Mouse (Mus musculus): ENCODE measurements around the gene 4930539E08Rik.

The 4930539E08Rik gene

DNA sequence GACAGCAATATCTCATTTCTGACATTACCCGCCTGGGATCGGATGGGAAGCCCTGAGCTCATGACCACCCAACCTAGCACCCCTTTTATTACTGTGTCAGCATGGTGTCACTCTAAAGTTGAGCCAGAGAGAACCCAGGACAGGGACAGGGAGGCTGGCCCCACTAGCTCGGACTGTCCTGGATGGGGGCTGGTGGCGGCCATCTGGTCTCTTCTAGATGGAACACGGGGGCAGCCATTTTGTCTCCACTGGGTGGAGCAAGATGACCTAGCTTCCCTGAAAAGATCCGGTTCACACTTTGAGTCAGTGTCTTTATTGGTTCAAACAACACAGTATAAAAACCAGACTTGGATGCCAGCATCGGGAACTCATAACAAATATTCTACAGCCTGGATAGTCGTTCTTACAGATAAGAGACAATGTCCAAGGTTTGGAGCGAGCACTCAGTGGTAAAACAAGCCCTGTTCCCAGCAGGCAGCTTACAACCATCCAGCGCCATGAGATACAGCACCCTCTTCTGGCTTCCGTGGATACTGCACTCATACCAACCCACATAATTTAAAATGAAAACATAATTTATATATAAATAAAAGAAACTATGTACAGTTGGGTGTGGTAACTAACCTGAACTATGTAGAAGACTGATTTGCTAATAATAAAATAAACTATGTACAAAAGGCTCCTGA is 18.9 kb downstream of the 4930539E08Rik start:
- DNase-seq (ENCODE audit: low spot score in 2 of 2) = no peak

- DNase-seq (ENCODE audit: low spot score in 2 of 2) = no peak
These were observed 19.8 kb downstream of the 4930539E08Rik start for GRCm38 (mm10) chr17:28895217-28895875.

DNA sequence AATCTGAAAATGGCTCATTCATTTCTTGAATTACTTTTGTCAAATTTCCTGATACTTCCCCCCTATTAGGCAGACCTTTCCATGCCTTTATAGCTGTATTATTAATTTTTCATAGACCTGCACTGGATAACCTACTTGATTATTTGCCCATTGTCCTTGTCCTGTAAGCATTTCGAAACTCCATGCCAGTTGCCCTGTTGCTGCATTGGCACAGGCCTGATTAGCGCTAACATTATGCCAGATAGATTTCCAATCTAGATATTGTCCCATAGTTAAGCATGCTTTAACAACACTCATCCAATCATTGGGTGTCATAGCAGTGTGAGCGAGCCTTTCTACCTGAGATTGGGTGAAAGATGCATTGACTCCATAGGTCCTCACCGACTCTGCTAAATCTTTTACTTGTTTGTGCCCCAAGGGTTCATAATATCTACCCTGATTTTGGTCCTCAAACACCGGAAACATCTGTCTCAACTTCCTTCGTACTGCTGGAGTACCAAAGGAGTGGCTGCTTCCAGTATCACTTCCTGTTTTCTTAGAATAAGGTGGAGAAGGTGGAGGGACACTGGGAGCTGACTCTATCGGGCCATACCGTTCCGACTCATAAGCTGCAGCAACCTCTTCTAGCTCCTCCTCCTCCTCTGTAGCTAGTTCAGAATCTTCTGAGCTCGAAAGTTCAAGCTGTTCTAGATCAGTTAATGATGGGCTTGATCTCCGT is 20.9 kb downstream of the 4930539E08Rik start:
- peak; percentile 31 to 61 for DNase-seq (ENCODE audit: low spot score in 2 of 2)

- DNase-seq (ENCODE audit: low spot score in 2 of 2) = no peak
These were observed 28.9 kb downstream of the 4930539E08Rik start for GRCm38 (mm10) chr17:28886266-28886665.

DNA sequence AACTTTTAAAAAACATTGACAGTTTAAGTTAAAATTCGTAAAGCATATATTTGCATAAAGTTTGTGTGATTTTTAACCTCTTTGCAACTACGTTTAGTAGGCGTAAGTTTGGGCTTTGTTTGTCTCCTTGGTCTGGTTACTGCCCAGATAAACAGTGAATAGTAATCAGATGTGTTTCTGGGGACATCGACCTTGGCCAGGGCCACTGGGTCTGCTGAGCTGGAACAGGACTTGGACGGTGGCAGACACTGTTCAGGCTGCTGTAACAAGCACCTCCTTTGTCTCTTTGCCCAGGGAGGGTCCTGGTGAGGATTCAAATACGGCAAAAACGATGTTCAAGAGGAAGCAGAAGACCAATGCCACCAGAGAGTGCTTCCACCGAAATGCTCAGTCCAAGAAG is 29.9 kb downstream of the 4930539E08Rik start:
- no peak for DNase-seq (ENCODE audit: low spot score in 2 of 2)

DNA sequence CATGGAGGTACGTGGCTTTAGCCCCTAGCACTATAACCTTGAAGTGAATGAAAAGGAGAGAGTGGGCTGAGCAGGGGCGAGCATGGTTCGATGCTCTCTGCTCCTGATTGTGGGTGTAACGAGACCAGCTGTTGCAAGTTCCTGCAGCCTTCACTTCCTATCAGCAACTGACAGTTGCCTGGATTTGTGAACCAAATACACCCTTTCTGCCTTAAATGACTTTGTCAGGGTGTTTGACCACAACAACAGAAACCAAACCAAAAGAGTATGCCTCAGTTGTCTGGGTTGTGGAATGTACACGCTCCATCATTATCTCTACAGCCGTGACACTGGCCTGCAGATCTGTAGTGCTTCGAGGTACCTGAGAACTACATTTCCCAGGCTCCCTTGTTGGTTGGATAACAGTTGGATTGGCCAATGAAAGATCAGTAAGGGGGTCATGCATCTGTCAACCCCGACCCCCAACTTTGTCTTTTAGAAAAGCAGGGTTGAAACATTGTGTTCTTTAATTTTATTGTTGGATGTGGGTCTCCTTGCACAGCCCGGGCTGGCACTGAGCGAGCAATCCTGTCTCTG is 31.1 kb downstream of the 4930539E08Rik start:
- no peak for DNase-seq (ENCODE audit: low spot score in 2 of 2)

- no peak for DNase-seq (ENCODE audit: low spot score in 2 of 2)
These were observed 32.3 kb downstream of the 4930539E08Rik start for GRCm38 (mm10) chr17:28882810-28883209.

DNA sequence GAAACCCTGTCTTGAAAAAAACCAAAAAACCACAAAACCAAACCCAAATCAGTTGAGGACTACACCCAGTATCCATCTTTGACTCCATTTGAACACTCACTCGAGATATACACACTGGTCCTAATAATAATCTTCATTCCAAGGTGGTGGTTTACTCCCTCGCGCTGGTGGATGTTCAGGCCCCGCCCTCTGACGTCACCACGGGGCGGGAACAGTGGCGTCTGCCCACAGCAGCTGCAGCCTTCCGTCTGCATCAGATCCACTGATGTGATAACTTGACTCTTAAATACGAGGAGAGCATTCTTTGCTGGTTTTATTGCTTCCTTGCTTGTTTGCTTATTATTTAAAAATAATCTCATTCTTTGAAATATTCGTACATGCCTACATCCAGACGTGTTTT is 32.8 kb downstream of the 4930539E08Rik start:
- DNase-seq (ENCODE audit: low spot score in 2 of 2) = peak in 1 of 2 experiments; percentile 35

DNA sequence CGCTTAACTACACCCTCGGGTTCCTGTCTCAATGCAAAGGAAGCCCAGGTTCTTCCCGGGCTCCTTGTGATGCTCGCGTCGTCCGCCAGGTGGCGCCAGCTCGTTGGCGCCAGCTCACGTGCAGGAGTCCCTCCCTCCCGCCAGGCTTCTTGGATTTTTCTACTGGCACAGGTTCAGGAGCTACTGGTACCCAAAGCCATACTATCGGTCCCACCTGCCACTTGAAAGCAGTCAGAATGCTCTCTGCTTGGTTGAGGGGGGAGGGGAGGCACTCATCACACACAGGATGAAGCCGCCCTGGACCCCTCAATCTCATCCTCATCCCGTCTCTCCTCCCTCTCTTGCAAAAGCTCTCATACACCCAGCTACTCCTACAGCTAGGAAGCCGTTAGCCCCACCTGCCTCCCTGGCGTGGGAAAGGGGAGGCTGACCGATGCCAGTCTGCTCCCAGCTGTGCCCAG is 35.2 kb downstream of the 4930539E08Rik start:
- peak; percentile 40 to 47 for DNase-seq (ENCODE audit: low spot score in 2 of 2)

GRCm38 (mm10) chr17:28876821-28877220 is 38.3 kb downstream of the 4930539E08Rik start:
- no peak for DNase-seq (ENCODE audit: low spot score in 2 of 2)

DNA sequence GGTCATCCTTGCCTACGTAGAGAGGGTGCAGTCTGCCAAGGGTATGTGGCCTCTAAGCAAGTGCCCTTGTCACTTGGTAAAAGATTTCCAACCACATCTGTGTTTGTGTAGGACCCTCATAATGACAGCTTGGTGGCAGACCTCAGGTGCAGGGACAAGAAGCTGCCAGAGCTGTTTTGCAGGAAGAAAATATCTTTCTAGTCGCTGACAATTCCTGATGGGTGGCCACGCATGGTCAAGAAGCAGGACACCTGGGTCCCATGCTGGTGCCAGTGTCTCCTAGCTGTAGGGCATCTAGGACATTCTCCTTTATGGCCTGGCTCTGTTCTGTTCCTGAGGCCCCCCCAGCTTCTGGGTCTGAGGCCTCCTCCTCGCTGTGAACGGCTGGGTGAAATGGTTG is 38.8 kb downstream of the 4930539E08Rik start:
- no peak for DNase-seq (ENCODE audit: low spot score in 2 of 2)

DNA sequence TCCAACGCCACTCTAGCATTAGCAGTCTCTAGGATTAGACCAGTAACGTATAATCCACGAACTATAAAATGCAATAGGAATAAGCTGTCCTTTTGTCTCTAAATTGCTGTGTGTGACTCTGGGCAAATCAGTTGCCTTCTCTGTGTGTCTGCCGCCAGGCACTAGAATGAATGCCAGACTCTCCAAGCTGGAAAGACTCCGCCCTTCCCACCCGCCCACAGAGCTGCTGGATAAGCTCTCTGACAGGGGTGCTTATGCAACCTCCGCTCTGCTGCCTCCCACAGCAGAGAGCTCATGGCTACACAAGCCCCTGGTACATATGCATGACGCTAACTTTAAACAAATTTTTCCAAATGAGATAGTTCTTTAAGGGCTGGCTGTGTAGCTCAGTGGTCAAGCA is 39.8 kb downstream of the 4930539E08Rik start:
- DNase-seq (ENCODE audit: low spot score in 2 of 2) = peak; percentile 45 to 62

GRCm38 (mm10) chr17:28874825-28875224 is 40.3 kb downstream of the 4930539E08Rik start:
- peak; percentile 53 to 68 for DNase-seq (ENCODE audit: low spot score in 2 of 2)

DNA sequence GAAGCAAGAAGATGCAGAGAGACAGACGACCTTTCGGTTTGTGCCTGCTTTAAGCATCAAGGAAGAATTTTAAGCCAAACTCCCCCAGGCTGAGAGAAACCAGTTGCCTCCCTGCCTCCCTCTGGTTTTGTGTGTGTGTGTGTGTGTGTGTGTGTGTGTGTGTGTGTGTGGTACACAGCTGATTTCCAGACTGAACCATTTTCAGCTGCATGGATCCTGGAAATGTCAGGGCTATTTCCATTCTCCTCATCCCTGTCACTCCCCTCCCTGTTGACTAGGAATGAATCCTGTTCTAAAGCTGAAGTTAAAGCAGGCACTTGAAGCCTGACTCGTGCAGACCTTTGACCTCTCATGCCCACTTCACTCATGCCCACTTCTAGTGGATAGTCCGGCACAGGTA is 40.9 kb downstream of the 4930539E08Rik start:
- DNase-seq (ENCODE audit: low spot score in 2 of 2) = no peak

- DNase-seq (ENCODE audit: low spot score in 2 of 2) = no peak
These were observed 42.8 kb downstream of the 4930539E08Rik start for GRCm38 (mm10) chr17:28872322-28872721.

GRCm38 (mm10) chr17:28871831-28872230 is 43.3 kb downstream of the 4930539E08Rik start:
- DNase-seq (ENCODE audit: low spot score in 2 of 2) = no peak

GRCm38 (mm10) chr17:28870435-28870834 is 44.7 kb downstream of the 4930539E08Rik start:
- no peak for DNase-seq (ENCODE audit: low spot score in 2 of 2)

GRCm38 (mm10) chr17:28869412-28870110 is 45.6 kb downstream of the 4930539E08Rik start:
- DNase-seq (ENCODE audit: low spot score in 2 of 2) = no peak

- DNase-seq (ENCODE audit: low spot score in 2 of 2) = no peak
These were observed 47.7 kb downstream of the 4930539E08Rik start for GRCm38 (mm10) chr17:28867381-28867780.

DNA sequence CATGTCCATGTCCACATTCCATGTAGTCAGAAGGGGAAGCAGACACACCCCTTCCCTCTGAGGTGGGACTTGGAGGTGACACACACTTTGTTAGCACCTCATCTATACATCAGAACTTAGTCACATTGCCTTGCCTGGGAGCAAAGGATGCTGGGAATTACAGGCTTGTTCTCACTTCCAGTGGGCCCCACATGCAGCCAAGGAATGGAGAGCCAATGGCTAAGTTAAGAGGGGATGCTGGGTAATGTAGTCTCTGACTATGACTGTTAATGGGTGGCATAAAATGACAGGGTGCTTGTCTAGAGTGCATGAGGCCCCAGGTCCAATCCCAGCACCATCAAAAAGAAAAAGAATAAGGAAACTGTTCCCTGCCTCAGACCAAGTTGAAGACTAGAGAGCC is 48.2 kb downstream of the 4930539E08Rik start:
- no peak for DNase-seq (ENCODE audit: low spot score in 2 of 2)

GRCm38 (mm10) chr17:28864464-28864863 is 50.7 kb downstream of the 4930539E08Rik start:
- no peak for DNase-seq (ENCODE audit: low spot score in 2 of 2)

DNA sequence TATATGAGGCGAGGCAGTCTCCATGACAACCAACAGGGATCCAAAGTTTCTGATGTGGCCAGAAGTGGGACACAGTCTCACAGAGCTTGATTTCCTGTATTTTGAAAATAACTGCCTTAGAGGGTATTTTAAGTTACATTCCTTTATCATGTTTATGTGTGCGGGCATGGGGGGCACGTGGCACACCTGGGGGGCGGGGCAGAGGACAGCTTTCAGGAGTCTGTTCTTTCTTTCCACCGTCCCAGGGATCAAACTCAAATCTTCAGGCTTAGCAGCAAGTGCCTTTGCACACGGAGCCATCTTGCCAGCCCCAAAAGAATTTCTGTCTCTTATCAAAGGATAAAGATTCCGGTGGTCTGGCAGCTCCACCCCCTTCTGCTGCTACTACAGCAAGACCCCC is 51.2 kb downstream of the 4930539E08Rik start:
- DNase-seq (ENCODE audit: low spot score in 2 of 2) = no peak

All from heart, adult 9 months (tissue).